Mouse (Mus musculus) CH12.LX (cell line): Measurements from ENCODE around the gene Slc4a7. TPM values are rescaled to one million over a fixed set of nuclear protein-coding genes. Genes with fewer than 3 reads are reported as not detected.

Experiments
- DNase-seq: peaks from one replicate; pipeline ENCODE4 v3.0.0-alpha.2; 2013; ENCODE audit errors: extremely low read depth
- H3K27ac ChIP-seq: 2 replicates; pipeline ENCODE4 v1.5.1; 2012; ENCODE audit warnings: low read depth, mild to moderate bottlenecking, control low read depth, moderate library complexity; ENCODE audit not compliant: insufficient read depth
- H3K27me3 ChIP-seq: replicated peaks from 2 replicates; pipeline ENCODE3; 2012; ENCODE audit warnings: inconsistent platforms
- H3K36me3 ChIP-seq, 2 experiments: replicated peaks in 1 of 2; 2 replicates each; pipeline versions ENCODE3 to v1.6.1; 2012; ENCODE audit warnings: inconsistent platforms in 1 of 2, low read length in 1 of 2, mild to moderate bottlenecking in 1 of 2, mixed read lengths in 1 of 2, moderate library complexity in 1 of 2; ENCODE audit not compliant: control insufficient read depth in 1 of 2, insufficient read depth in 1 of 2
- H3K4me1 ChIP-seq, 2 experiments: 2 replicates each; pipeline ENCODE4 v1.6.1; 2012; ENCODE audit warnings: inconsistent platforms in 1 of 2, moderate library complexity in 1 of 2; ENCODE audit not compliant: insufficient read depth in 2 of 2, control insufficient read depth in 1 of 2
- H3K4me2 ChIP-seq: 2 replicates; pipeline ENCODE4 v1.6.1; 2012; ENCODE audit warnings: low read depth, mild to moderate bottlenecking, control low read depth; ENCODE audit not compliant: poor library complexity, insufficient read depth, severe bottlenecking
- H3K4me3 ChIP-seq, 3 experiments: fragments of 150-350 bp in 1 of 3; sonication (generic) in 1 of 3; replicated peaks in 1 of 3; 2 replicates each; pipeline versions ENCODE3 to v1.5.1; 2011 to 2012; ENCODE audit warnings: low read depth in 2 of 3, low read length in 2 of 3, mild to moderate bottlenecking in 2 of 3, moderate library complexity in 2 of 3, control low read depth in 1 of 3, improper control_type of control experiment in 1 of 3, inconsistent platforms in 1 of 3, mixed read lengths in 1 of 3; ENCODE audit not compliant: poor library complexity in 1 of 3
- H3K79me2 ChIP-seq: replicated peaks from 2 replicates; pipeline ENCODE4 v1.6.1; 2012; ENCODE audit warnings: mild to moderate bottlenecking, moderate library complexity; ENCODE audit not compliant: control insufficient read depth, poor library complexity, insufficient read depth, severe bottlenecking; ENCODE audit errors: extremely low read depth
- H3K9ac ChIP-seq: 2 replicates; pipeline ENCODE4 v1.6.1; 2012; ENCODE audit warnings: low read depth, mild to moderate bottlenecking, control low read depth, moderate library complexity; ENCODE audit not compliant: insufficient read depth
- H3K9me3 ChIP-seq: replicated peaks from 2 replicates; pipeline ENCODE3; 2012; ENCODE audit warnings: low read length, inconsistent platforms, mixed read lengths
- BHLHE40 ChIP-seq: IDR thresholded peaks from 2 replicates; pipeline ENCODE4 v1.6.1; 2011; ENCODE audit warnings: mild to moderate bottlenecking, low read depth, low read length, improper control_type of control experiment
- CHD2 ChIP-seq: IDR thresholded peaks from 2 replicates; pipeline ENCODE4 v1.6.1; 2011; ENCODE audit warnings: low read length, improper control_type of control experiment
- CTCF ChIP-seq, 2 experiments: IDR thresholded peaks in 1 of 2; conservative IDR thresholded peaks in 1 of 2; 2 replicates each; pipeline ENCODE4 v1.5.1; 2011 to 2012; ENCODE audit warnings: low read depth in 2 of 2, low read length in 2 of 2, improper control_type of control experiment in 1 of 2, inconsistent platforms in 1 of 2, mild to moderate bottlenecking in 1 of 2, moderate library complexity in 1 of 2
- ELF1 ChIP-seq: IDR thresholded peaks from 2 replicates; pipeline ENCODE4 v1.6.1; 2014; ENCODE audit warnings: low read depth, mild to moderate bottlenecking, inconsistent platforms, low read length, improper control_type of control experiment
- GABPA ChIP-seq: IDR thresholded peaks from 2 replicates; pipeline ENCODE4 v1.6.1; 2012; ENCODE audit warnings: low read depth, low read length, improper control_type of control experiment, inconsistent platforms; ENCODE audit not compliant: insufficient replicate concordance
- JUND ChIP-seq: conservative IDR thresholded peaks from 2 replicates; pipeline ENCODE4 v1.6.1; 2011; ENCODE audit warnings: low read depth, low read length, improper control_type of control experiment
- KAT2A ChIP-seq: IDR thresholded peaks from 2 replicates; pipeline ENCODE4 v1.6.1; 2012; ENCODE audit warnings: low read length, improper control_type of control experiment, inconsistent platforms; ENCODE audit not compliant: insufficient replicate concordance
- MAFK ChIP-seq: IDR thresholded peaks from 2 replicates; pipeline ENCODE4 v1.6.1; 2011; ENCODE audit warnings: low read length, improper control_type of control experiment; ENCODE audit not compliant: insufficient replicate concordance
- MAX ChIP-seq: IDR thresholded peaks from 2 replicates; pipeline ENCODE4 v1.6.1; 2011; ENCODE audit warnings: low read length, improper control_type of control experiment
- MAZ ChIP-seq: IDR thresholded peaks from 2 replicates; pipeline ENCODE4 v1.6.1; 2012; ENCODE audit warnings: low read depth, mild to moderate bottlenecking, inconsistent platforms, low read length, improper control_type of control experiment, moderate library complexity
- MEF2A ChIP-seq: IDR thresholded peaks from 2 replicates; pipeline ENCODE4 v1.6.1; 2014; ENCODE audit warnings: low read depth, mild to moderate bottlenecking, inconsistent platforms, low read length, improper control_type of control experiment, borderline replicate concordance
- MXI1 ChIP-seq: IDR thresholded peaks from 2 replicates; pipeline ENCODE4 v1.6.1; 2011; ENCODE audit warnings: mild to moderate bottlenecking, low read depth, low read length, improper control_type of control experiment
- NELFE ChIP-seq: IDR thresholded peaks from 2 replicates; pipeline ENCODE4 v1.6.1; 2011; ENCODE audit warnings: low read depth, low read length, improper control_type of control experiment
- NRF1 ChIP-seq: IDR thresholded peaks from 2 replicates; pipeline ENCODE4 v1.6.1; 2014; ENCODE audit warnings: low read depth, mild to moderate bottlenecking, inconsistent platforms, low read length, improper control_type of control experiment, moderate library complexity
- POLR2AphosphoS2 ChIP-seq: IDR thresholded peaks from 2 replicates; pipeline ENCODE4 v1.6.1; 2011; ENCODE audit warnings: low read depth, low read length, improper control_type of control experiment
- RAD21 ChIP-seq: IDR thresholded peaks from 2 replicates; pipeline ENCODE4 v1.6.1; 2011; ENCODE audit warnings: low read depth, mild to moderate bottlenecking, low read length, improper control_type of control experiment, moderate library complexity
- RCOR1 ChIP-seq: conservative IDR thresholded peaks from 2 replicates; pipeline ENCODE4 v1.6.1; 2012; ENCODE audit warnings: low read depth, mild to moderate bottlenecking, inconsistent platforms, low read length, improper control_type of control experiment
- UBTF ChIP-seq: IDR thresholded peaks from 2 replicates; pipeline ENCODE4 v1.6.1; 2012; ENCODE audit warnings: low read depth, mild to moderate bottlenecking, inconsistent platforms, low read length, improper control_type of control experiment, moderate library complexity
- USF1 ChIP-seq: IDR thresholded peaks from 2 replicates; pipeline ENCODE4 v1.6.1; 2014; ENCODE audit warnings: low read depth, mild to moderate bottlenecking, inconsistent platforms, low read length, improper control_type of control experiment
- USF2 ChIP-seq: conservative IDR thresholded peaks from 2 replicates; pipeline ENCODE4 v1.6.1; 2011; ENCODE audit warnings: low read depth, low read length, improper control_type of control experiment
- ZC3H11A ChIP-seq: IDR thresholded peaks from 2 replicates; pipeline ENCODE4 v1.6.1; 2012; ENCODE audit warnings: low read depth, mild to moderate bottlenecking, inconsistent platforms, low read length, improper control_type of control experiment
- ZMIZ1 ChIP-seq: IDR thresholded peaks from 2 replicates; pipeline ENCODE4 v1.6.1; 2012; ENCODE audit warnings: low read depth, mild to moderate bottlenecking, inconsistent platforms, low read length, improper control_type of control experiment
- ZNF384 ChIP-seq: IDR thresholded peaks from 2 replicates; pipeline ENCODE4 v1.6.1; 2012; ENCODE audit warnings: low read depth, low read length, improper control_type of control experiment, inconsistent platforms
- dilution Hi-C: fragments of 300-500 bp; cut with MboI; formaldehyde crosslinking; loops from 2 replicates; pipeline ENCODE4 v1.14.3; 2020; ENCODE audit warnings: low sequenced_read_pairs; ENCODE audit not compliant: extremely low pct_unique_long_range_greater_than_20kb, extremely low pct_ligation_motif_present
- in situ Hi-C: fragments of 300-500 bp; cut with MboI; formaldehyde crosslinking; loops from 3 replicates; pipeline ENCODE4 v1.14.3; 2019; ENCODE audit warnings: low sequenced_read_pairs, low pct_ligation_motif_present, low pct_unique_long_range_greater_than_20kb, mixed read lengths
- polyA plus RNA-seq: library from polyadenylated mRNA; unstranded; fragments of >175 nt; gene quantifications from 2 replicates; pipeline ENCODE4 v1.2.1, GENCODE M21; 2012; ENCODE audit warnings: low read depth; ENCODE audit not compliant: insufficient read length
- total RNA-seq, 2 experiments: library from RNA; depleted of rRNA; stranded (reverse); fragments of 300-350 nt in 1 of 2; fragments of >200 nt in 1 of 2; gene quantifications; 2 replicates each; pipeline ENCODE4 v1.2.3; 2012 to 2014

The Slc4a7 gene
- total and polyA plus RNA-seq, 3 experiments: 13.6 to 19.0 (median 17.6) TPM

GRCm38 (mm10) chr14:14832520-14833240, 130.6 kb downstream of the Slc4a7 start:
- Histone ChIP-seq H3K4me3 (no peak overlapping the region), H3K36me3 (no peaks in the 10 kb centered on the region), H3K27ac (no peak overlapping the region), H3K9ac (no peak overlapping the region), H3K27me3 (no peaks in the 10 kb centered on the region), H3K4me2 (no peak overlapping the region), H3K4me1 (no peaks in the 10 kb centered on the region), H3K79me2 (no peaks in the 10 kb centered on the region), H3K9me3 (no peaks in the 10 kb centered on the region)
- DNase-seq: no peak
- no peak for TF ChIP-seq USF1
- no peak for TF ChIP-seq CTCF (conservative IDR thresholded peaks at IDR 0.05 in 1 of 2, IDR thresholded peaks at IDR 0.05 in 1 of 2; ENCODE audit: low read depth in 2 of 2, low read length in 2 of 2)
- TF ChIP-seq MAX: no peak
- TF ChIP-seq MXI1: no peak
- no peak for TF ChIP-seq RCOR1
- no peak for TF ChIP-seq NRF1
- no peak for TF ChIP-seq ZMIZ1
- no peak for TF ChIP-seq KAT2A
- TF ChIP-seq POLR2AphosphoS2: no peak
- TF ChIP-seq NELFE: no peak
- TF ChIP-seq CHD2: no peak
- TF ChIP-seq MAFK: no peak
- no peak for TF ChIP-seq MAZ
- no peak for TF ChIP-seq ELF1
- TF ChIP-seq RAD21: no peak
- TF ChIP-seq USF2: no peak
- no peak for TF ChIP-seq GABPA
- TF ChIP-seq BHLHE40: no peak
- no peak for TF ChIP-seq UBTF
- no peak for TF ChIP-seq ZC3H11A
- in situ Hi-C loops (loop anchor here (25.0 kb wide), 1 partner anchor 345 kb away; no protein-coding TSS in a partner anchor), dilution Hi-C loops (no loop called here)

- Histone ChIP-seq H3K27me3 (no peaks in the 10 kb centered on the region), H3K4me3 (no peak overlapping the region), H3K27ac (no peak overlapping the region), H3K4me2 (no peak overlapping the region), H3K36me3 (no peaks in the 10 kb centered on the region), H3K9me3 (no peaks in the 10 kb centered on the region), H3K4me1 (no peaks in the 10 kb centered on the region), H3K9ac (no peak overlapping the region), H3K79me2 (no peaks in the 10 kb centered on the region)
- TF ChIP-seq JUND (no peak), MEF2A (no peak), ZNF384 (no peak), NELFE (no peak)
- dilution Hi-C loops: no loop called here
- in situ Hi-C loops: loop anchor here (25.0 kb wide), 1 partner anchor 346 kb away; no protein-coding TSS in a partner anchor
- no peak for DNase-seq
These were observed 131.4 kb downstream of the Slc4a7 start for GRCm38 (mm10) chr14:14833498-14833897.
